Mouse (Mus musculus) thymus, postnatal 4 days (tissue): Measurements from ENCODE around the gene Gm5751.
A peak's percentile ranks its signal among the peaks of the same experiment; 100 is the strongest.
"Not testable (repeated sequence)": the region's sequence is repeated elsewhere in the genome, so short reads cannot be mapped to it uniquely, and the experiment has no call there.

ENCODE experiments used
- DNase-seq: peaks from one replicate; pipeline ENCODE4 v3.0.0; 2021

Gene Gm5751

DNA sequence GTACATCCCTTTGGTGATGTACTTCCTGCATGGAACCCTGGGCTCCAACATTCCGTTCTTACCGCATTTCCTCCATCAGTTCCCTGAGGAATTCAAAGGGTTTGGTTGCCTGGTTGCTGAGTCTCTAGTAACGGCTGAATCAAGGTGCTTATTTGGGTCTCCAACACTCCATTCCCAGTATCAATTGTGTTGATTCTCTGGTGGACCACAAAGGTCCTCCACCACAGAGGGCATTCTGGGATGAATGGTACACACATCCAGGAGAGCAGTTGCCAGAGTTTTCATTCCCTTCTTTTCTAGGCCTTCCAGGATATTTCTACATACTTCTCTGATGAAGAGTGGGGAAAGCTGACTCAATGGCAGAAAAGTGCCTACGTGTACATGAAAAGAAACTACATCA, at the start of gene Gm5751:
Gene Gm5751, plus strand, starts transcription at position 301 of the 400 bp plus-strand sequence.
- DNase-seq = not testable (repeated sequence)

DNA sequence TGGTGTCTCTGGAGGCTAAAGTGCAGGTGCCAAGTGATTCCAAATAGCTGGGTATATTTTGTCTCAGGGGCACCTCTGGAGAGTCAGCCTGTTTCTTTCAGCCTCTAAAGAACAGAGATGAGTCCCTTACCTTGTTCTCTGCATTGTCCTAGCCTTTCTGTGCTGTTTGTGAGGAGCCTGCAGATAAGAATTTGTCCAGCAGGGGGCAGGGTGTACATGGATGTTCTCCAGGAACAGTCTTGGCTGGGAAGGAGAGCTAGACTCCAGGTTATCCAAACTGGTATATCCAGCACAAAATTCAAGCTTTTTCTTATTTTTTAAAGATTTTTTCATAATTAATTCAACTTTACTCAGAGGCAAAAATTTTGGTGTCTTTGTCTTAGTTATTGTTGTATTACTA, 42.0 kb upstream of the Gm5751 start:
- DNase-seq = peak; percentile 35

DNA sequence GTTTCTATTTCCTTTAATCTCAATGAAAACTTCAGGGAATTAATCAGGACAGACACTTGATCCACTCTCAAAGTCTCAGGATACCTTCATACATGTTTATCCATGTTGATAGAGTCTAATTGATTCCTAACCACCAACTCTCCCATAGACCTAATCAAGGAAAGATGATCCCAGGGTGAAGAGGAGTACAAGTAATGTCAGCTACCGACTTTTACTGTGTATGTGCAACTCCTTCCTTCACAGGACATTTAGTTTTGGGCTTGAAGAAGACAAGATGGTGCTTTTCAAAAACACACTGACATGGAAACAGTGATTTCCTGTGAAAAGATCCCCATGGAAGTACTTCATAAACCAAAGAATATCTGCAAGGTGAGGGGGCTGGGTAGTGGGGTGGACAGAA, 30.4 kb upstream of the Gm5751 start, which contains the start of gene Gm6592:
Gene Gm6592, plus strand, starts transcription at position 301 of the 400 bp plus-strand sequence.
- no peak for DNase-seq

DNA sequence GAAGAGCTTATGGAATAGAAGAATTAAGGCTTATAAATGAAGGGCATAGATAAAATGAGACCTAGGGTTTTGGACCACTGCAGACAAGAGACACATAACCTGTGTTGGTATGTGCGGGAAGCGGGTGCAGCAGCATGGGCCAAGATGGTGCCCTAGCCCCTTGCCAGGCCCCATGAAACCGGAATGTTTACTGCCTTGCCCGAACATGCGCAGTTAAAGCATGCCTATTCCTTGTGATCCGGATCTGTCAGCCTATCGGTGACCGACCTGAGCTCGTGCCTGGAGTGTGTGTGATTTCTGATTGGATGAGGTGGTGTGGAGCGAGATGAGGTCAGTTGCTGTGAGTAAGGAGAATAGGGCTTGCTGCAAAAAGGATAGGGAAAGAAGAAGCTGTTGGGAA, 21.6 kb upstream of the Gm5751 start:
- no peak for DNase-seq

DNA sequence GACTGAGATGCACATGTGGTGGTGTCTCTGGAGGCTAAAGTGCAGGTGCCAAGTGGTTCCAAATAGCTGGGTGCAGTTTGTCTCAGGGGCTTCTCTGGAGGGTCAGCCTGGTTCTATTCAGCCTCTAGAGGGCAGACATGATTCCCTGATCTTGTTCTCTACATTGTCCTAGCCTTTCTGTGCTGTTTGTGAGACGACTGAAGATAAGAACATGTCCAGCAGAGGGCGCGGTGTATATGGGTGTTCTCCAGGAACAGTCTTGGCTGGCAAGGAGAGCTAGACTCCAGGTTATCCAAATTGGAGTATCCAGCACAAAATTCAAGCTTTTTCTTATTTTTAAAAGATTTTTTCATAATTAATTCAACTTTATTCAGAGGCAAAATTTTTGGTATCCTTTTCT, 9.7 kb upstream of the Gm5751 start:
- DNase-seq = peak; percentile 68

DNA sequence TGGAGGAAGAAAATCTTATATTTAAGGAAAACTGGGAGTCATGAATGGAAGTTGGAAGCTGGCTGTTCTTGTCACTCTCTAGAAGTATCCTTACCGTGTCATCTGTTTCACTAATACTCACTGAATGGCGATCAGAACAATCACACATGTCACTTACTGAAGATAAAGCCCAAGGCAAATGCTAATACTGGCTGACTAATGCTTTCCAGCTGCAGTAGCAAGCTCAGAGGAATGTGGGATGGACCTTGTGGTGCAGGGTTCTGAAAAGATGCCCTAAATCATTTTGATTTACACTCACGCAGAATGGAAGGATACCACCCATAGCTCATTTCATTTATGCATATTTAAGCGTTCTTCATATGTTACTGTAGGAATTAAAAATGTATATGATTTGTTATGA, 10.3 kb downstream of the Gm5751 start:
- no peak for DNase-seq

DNA sequence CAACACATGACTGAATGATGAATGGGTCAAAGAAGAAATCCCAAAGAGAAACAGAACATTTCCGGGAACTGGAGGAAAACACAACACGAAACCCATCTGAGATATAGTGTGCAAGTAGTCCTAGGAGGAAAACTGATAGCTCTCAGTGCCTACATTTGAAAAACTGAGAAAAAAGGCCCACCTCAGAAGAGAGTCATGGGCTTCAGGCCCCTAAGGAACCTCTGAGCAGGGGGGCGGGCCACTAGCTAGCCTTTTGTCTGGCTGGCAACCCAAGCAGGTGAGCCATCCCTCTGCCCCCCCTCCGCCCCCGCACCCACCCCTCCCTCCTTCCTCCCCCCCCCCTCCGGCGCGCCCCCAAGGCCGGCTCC, 17.9 kb downstream of the Gm5751 start:
- DNase-seq = peak; percentile 15

DNA sequence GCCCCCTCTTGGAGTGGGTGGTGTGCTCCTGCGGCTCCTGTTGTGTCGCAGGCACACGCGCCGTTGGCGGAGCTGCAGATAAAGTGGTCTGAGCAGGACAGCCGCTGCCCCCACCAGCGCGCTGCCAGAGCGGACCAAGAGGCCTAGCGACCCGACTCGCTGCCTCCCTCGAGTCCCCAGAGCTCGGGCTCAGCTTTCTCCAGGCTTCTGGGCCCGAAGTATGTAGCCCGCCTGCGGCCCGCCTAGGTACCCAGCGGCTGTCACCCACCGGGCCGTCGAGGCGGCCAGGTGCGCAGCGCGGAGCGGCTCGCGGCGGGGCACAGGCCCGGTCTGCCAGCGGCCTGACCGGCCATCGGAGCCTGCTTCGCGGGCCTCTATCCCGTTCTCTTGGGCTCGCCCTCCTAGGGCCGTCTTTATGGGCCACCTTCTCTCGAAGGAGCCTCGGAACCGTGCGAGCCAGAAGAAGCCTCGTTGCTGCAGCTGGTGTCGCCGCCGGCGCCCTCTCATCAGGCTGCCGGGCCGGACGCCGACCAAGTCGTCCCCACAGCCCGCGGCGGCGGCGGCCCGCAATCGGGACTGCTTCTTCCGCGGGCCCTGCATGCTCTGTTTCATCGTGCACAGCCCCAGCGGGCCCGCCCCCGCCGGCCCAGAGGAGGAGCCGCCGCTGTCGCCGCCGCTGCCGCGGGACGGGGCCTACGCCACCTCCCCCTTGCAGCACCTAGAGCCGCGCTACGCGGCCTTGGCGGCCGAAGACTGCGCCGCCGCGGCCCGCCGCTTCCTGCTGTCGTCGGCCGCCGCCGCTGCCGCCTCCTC, 18.5 kb downstream of the Gm5751 start, which contains the start of gene B630019K06Rik:
Gene B630019K06Rik, plus strand, starts transcription at position 40 of the 813 bp plus-strand sequence.
- DNase-seq = peak; percentile 50

DNA sequence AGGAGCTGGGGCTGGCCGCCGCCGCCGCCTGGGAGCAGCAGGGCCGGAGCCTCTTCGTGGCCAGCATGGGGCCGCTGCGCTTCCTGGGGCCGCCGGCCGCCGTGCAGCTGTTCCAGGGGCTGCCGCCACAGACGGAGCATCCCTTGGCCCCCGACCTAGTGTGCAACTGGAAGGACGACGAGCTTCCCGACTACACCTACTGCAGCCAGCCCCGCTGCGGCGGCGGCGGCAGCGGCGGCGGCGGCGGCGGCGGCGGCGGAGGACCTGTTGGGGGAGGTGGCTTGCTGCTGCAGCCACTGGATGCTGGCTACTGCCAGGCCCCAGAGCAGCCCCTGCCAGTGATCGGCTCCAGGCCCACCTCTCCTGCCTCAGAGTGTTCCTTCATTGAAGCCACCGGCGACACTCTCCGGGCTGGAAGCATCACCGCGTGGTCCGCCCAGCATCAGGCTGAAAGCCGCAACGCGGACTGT, 19.2 kb downstream of the Gm5751 start:
- DNase-seq = no peak

DNA sequence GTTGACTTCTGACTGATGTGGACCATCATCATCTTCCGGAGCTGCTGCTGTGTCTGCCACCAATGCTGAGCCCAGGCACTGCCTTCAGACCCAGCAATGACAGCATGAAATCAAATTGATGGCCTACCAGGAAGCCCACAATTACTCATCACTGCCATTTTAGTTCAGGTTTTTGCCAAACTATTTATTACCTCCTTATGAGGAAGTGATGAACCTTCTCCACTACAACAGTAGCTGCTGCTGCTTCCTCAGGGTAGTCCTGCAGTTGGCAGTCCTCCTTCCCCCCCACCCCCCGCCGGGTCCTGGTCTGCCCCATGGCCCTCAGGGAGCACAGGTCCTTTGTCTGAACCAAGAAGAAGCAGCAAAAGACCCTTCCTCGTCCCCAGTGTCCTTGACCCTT, 26.8 kb downstream of the Gm5751 start:
- DNase-seq = no peak

DNA sequence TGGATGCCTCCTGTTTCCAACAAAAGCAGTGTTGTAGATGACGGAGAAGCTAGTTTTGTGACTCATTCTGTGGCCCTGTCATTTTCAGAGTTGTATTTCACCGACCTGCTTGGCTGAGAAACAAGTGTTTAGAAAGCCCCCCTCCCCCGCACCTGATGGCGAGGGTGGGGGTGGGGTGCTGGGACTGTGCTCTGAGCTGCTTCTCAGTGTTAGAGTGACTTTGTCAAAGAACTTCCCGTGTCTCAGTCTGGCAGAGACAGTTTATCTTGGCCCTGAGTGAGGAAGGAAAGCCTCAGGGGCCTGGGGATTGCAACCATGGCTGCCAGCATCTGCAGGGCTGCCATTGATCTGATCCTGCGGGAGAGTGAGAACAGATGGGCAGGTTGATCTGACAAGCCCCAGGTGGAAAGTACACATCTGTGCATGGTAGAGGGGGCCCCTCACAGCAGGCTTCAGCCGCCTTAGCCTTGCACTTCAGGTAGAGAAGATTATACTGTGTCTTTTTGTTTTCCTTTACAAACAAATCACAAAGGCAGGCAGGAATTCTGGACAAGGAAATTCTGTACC, 27.9 kb downstream of the Gm5751 start:
- DNase-seq = no peak

DNA sequence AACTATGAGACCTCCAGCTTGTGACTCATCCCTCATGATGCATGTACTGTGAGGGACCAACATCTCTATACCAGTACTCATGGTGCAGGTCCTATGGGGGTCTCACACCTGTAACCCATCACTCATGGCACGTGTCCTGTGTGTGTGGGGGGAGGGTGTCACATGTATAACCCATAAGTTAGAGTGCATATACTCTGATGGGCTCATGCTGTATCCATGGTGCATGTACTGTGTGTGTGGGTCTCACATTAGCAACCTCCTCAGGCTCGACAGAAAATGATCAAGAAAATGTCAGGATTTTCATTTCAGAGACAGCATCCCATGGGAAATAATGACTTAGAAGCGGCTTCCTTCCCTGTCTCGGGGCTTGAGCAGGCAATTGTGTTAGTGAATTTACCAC, 47.0 kb downstream of the Gm5751 start:
- DNase-seq = no peak

DNA sequence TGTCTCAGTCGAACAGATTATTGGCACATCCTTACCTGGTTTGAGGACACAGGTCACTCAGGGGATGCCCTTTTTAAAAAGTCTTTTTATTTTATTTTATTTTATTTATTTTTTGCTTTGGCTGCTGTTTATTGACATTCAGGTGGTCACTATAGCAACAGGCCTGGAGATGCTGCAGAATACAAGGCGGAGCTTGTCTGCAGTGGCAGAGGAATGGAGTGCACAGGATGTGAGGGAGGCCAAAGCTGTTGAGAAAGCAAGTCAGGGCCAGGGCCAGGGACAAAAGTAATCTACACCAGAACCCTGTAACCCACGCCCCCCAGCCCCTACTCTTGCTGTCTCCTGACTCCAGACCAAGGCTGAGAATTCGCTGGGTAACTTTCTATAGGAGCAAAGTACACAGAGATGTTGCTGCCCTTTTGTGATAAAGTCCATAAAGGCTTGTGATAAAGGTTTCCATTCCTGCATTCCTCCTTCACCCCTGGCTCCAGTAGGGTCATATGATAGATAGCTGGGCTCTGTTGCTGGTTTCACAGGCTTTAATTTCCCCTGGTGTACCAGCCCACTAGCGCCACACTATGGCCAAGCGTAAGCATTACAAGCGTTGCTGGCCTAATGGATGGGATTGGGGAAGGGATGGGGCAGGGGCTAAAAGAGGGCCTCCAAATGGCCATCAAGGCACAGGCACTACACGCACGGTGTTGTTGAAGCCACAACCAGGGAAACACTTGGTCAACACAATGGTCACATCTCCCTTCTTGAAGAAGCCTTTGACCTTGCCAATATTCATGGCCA, 48.0 kb downstream of the Gm5751 start:
- peak; percentile 5 for DNase-seq

DNA sequence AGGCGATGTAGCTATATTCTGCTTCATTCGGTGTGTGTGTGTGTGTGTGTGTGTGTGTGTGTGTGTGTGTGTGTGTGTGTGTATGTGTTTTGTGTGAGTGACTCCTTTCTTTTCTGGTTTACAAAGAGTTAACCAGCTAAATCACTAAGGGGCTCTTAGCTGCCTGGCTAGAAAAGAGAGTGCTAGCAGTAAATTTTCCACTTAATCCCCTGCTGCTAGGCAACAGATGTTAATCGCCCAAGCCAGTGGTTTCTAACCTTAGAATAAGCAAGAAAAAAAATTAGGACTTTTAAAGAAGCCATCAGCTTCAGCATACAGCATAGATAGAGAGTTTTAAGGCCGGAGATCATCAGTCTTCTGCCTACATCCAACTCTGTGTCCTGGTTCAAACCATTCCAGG, 53.3 kb downstream of the Gm5751 start:
- DNase-seq = no peak
